Mouse (Mus musculus): ENCODE measurements around the gene Tubb1.

Tubb1 gene

GRCm38 (mm10) chr2:174450353-174450752 lies at the start of gene Tubb1:
Tubb1 (plus strand) TSS chr2:174450695.
- no peak for DNase-seq (ENCODE audit: low spot score)

- no peak for DNase-seq (ENCODE audit: low spot score)
Observed at GRCm38 (mm10) chr2:174410222-174410621, 40.3 kb upstream of the Tubb1 start.

GRCm38 (mm10) chr2:174413127-174413526 lies 37.4 kb upstream of the Tubb1 start:
- no peak for DNase-seq (ENCODE audit: low spot score)

GRCm38 (mm10) chr2:174415001-174415730 lies 35.3 kb upstream of the Tubb1 start:
- DNase-seq (ENCODE audit: low spot score), result no peak

GRCm38 (mm10) chr2:174415731-174416310 lies 34.7 kb upstream of the Tubb1 start, which contains the start of gene Nelfcd:
Nelfcd (plus strand) TSS chr2:174415804.
- peak; percentile 97 for DNase-seq (ENCODE audit: low spot score)

GRCm38 (mm10) chr2:174421107-174421506 lies 29.4 kb upstream of the Tubb1 start:
- no peak for DNase-seq (ENCODE audit: low spot score)

- no peak for DNase-seq (ENCODE audit: low spot score)
Observed at GRCm38 (mm10) chr2:174424301-174425085, 26.0 kb upstream of the Tubb1 start.

- no peak for DNase-seq (ENCODE audit: low spot score)
Observed at GRCm38 (mm10) chr2:174426856-174427255, 23.6 kb upstream of the Tubb1 start.

GRCm38 (mm10) chr2:174428076-174428835 lies 22.2 kb upstream of the Tubb1 start:
- DNase-seq (ENCODE audit: low spot score), result no peak

- DNase-seq (ENCODE audit: low spot score), result no peak
Observed at GRCm38 (mm10) chr2:174428996-174429591, 21.4 kb upstream of the Tubb1 start.

- DNase-seq (ENCODE audit: low spot score), result no peak
Observed at GRCm38 (mm10) chr2:174434943-174435342, 15.6 kb upstream of the Tubb1 start.

GRCm38 (mm10) chr2:174436076-174436701 lies 14.3 kb upstream of the Tubb1 start:
- no peak for DNase-seq (ENCODE audit: low spot score)

GRCm38 (mm10) chr2:174436916-174437696 lies 13.4 kb upstream of the Tubb1 start:
- DNase-seq (ENCODE audit: low spot score), result no peak

GRCm38 (mm10) chr2:174437697-174437982 lies 12.9 kb upstream of the Tubb1 start:
- DNase-seq (ENCODE audit: low spot score), result no peak

- no peak for DNase-seq (ENCODE audit: low spot score)
Observed at GRCm38 (mm10) chr2:174438181-174438580, 12.3 kb upstream of the Tubb1 start.

GRCm38 (mm10) chr2:174438737-174439449 lies 11.6 kb upstream of the Tubb1 start, which contains the start of gene Ctsz:
Ctsz (minus strand) TSS chr2:174439039.
- peak; percentile 56 for DNase-seq (ENCODE audit: low spot score)

GRCm38 (mm10) chr2:174439450-174439838 lies 11.1 kb upstream of the Tubb1 start:
- DNase-seq (ENCODE audit: low spot score), result no peak

- DNase-seq (ENCODE audit: low spot score), result no peak
Observed at GRCm38 (mm10) chr2:174439961-174440360, 10.5 kb upstream of the Tubb1 start.

- DNase-seq (ENCODE audit: low spot score), result no peak
Observed at GRCm38 (mm10) chr2:174441898-174442297, 8.6 kb upstream of the Tubb1 start.

- DNase-seq (ENCODE audit: low spot score), result no peak
Observed at GRCm38 (mm10) chr2:174442460-174442859, 8.0 kb upstream of the Tubb1 start.

Data from ovary, postnatal 14 days (tissue).